Mouse (Mus musculus) adrenal gland, postnatal 36 days (tissue): ENCODE measurements around the gene Cd276. TPM values are rescaled to one million over a fixed set of nuclear protein-coding genes. Genes with fewer than 3 reads are reported as not detected.

Experiments
- DNase-seq, 2 experiments: peaks; one replicate each; pipeline ENCODE4 v3.0.0; 2021; ENCODE audit warnings: mixed read lengths in 1 of 2
- total RNA-seq, 2 experiments: library from RNA; stranded (reverse); gene quantifications; 2 replicates each; pipeline ENCODE4 v1.2.3; 2021

Gene Cd276
- total RNA-seq, 2 experiments from 2014 or later: 9.7 to 12.6 TPM

- DNase-seq: no peak
These were observed 3.2 kb downstream of the Cd276 start for GRCm38 (mm10) chr9:58552083-58552482.

- DNase-seq: no peak
These were observed 4.3 kb downstream of the Cd276 start for GRCm38 (mm10) chr9:58550928-58551327.

- no peak for DNase-seq
These were observed 5.5 kb downstream of the Cd276 start for GRCm38 (mm10) chr9:58549694-58550093.

GRCm38 (mm10) chr9:58548897-58549296 is 6.3 kb downstream of the Cd276 start:
- peak; percentile 34 to 40 for DNase-seq

- peak; percentile 47 to 55 for DNase-seq
These were observed 8.4 kb downstream of the Cd276 start for GRCm38 (mm10) chr9:58546630-58547360.

GRCm38 (mm10) chr9:58545428-58545827 is 9.8 kb downstream of the Cd276 start:
- no peak for DNase-seq

GRCm38 (mm10) chr9:58544879-58545324 is 10.3 kb downstream of the Cd276 start:
- peak in 1 of 2 experiments; percentile 30 for DNase-seq

- DNase-seq: peak; percentile 91 to 92
These were observed 13.3 kb downstream of the Cd276 start for GRCm38 (mm10) chr9:58541895-58542338.

- DNase-seq: peak; percentile 45 to 47
These were observed 15.4 kb downstream of the Cd276 start for GRCm38 (mm10) chr9:58539886-58540285.

- DNase-seq: no peak
These were observed 17.5 kb downstream of the Cd276 start for GRCm38 (mm10) chr9:58537774-58538173.

- peak in 1 of 2 experiments; percentile 49 for DNase-seq
These were observed 19.6 kb downstream of the Cd276 start for GRCm38 (mm10) chr9:58535447-58536134.

GRCm38 (mm10) chr9:58534766-58535165 is 20.5 kb downstream of the Cd276 start:
- peak in 1 of 2 experiments; percentile 67 for DNase-seq

- no peak for DNase-seq
These were observed 21.9 kb downstream of the Cd276 start for GRCm38 (mm10) chr9:58533322-58533721.

- DNase-seq: no peak
These were observed 23.0 kb downstream of the Cd276 start for GRCm38 (mm10) chr9:58532236-58532635.

- DNase-seq: no peak
These were observed 24.8 kb downstream of the Cd276 start for GRCm38 (mm10) chr9:58530407-58530806.

GRCm38 (mm10) chr9:58527841-58528240 is 27.4 kb downstream of the Cd276 start:
- no peak for DNase-seq

- no peak for DNase-seq
These were observed 30.1 kb downstream of the Cd276 start for GRCm38 (mm10) chr9:58525108-58525507.

GRCm38 (mm10) chr9:58521883-58522423 is 33.3 kb downstream of the Cd276 start:
- DNase-seq: peak in 1 of 2 experiments; percentile 38

- no peak for DNase-seq
These were observed 34.2 kb downstream of the Cd276 start for GRCm38 (mm10) chr9:58520816-58521581.

- DNase-seq: no peak
These were observed 35.3 kb downstream of the Cd276 start for GRCm38 (mm10) chr9:58519953-58520352.

- DNase-seq: no peak
These were observed 37.1 kb downstream of the Cd276 start for GRCm38 (mm10) chr9:58517866-58518750.
